Mouse (Mus musculus) thymus, postnatal 0 days (tissue): ENCODE measurements at regions not wholly inside any gene's neighbourhood (a gene's known extent, or its start where the extent isn't known, plus 50 kb on each side); places are given as distances from the start of the nearest gene placed in this dataset.

Experiments used
- DNase-seq: peaks from one replicate; pipeline ENCODE4 v3.0.0-alpha.2; 2015; ENCODE audit warnings: low spot score

- DNase-seq: no peak
These were observed 264.3 kb downstream of the Spry2 start for GRCm38 (mm10) chr14:105632335-105632734.

- DNase-seq: no peak
These were observed 265.0 kb downstream of the Spry2 start for GRCm38 (mm10) chr14:105631681-105632031.

GRCm38 (mm10) chr14:105630867-105631680 lies 265.5 kb downstream of the Spry2 start:
- no peak for DNase-seq

- DNase-seq: no peak
These were observed 266.2 kb downstream of the Spry2 start for GRCm38 (mm10) chr14:105630444-105630843.

GRCm38 (mm10) chr14:105628673-105629072 lies 267.9 kb downstream of the Spry2 start:
- DNase-seq: no peak

- no peak for DNase-seq
These were observed 272.2 kb downstream of the Spry2 start for GRCm38 (mm10) chr14:105624387-105624786.

GRCm38 (mm10) chr14:105622166-105622565 lies 274.5 kb downstream of the Spry2 start:
- DNase-seq: no peak

- no peak for DNase-seq
These were observed 275.5 kb downstream of the Spry2 start for GRCm38 (mm10) chr14:105621124-105621523.

- no peak for DNase-seq
These were observed 277.2 kb downstream of the Spry2 start for GRCm38 (mm10) chr14:105619449-105619848.

GRCm38 (mm10) chr14:105615766-105616165 lies 280.9 kb downstream of the Spry2 start:
- no peak for DNase-seq

- DNase-seq: no peak
These were observed 283.8 kb downstream of the Spry2 start for GRCm38 (mm10) chr14:105612794-105613193.

GRCm38 (mm10) chr14:105608804-105609203 lies 287.8 kb downstream of the Spry2 start:
- no peak for DNase-seq

- no peak for DNase-seq
These were observed 290.1 kb downstream of the Spry2 start for GRCm38 (mm10) chr14:105606551-105606950.

GRCm38 (mm10) chr14:105604451-105604850 lies 292.2 kb downstream of the Spry2 start:
- no peak for DNase-seq

- peak; percentile 79 for DNase-seq
These were observed 293.6 kb downstream of the Spry2 start for GRCm38 (mm10) chr14:105603047-105603461.

- DNase-seq: no peak
These were observed 296.8 kb downstream of the Spry2 start for GRCm38 (mm10) chr14:105599550-105600453.

- DNase-seq: no peak
These were observed 306.9 kb downstream of the Spry2 start for GRCm38 (mm10) chr14:105589751-105590150.

GRCm38 (mm10) chr14:105589261-105589660 lies 307.4 kb downstream of the Spry2 start:
- no peak for DNase-seq

GRCm38 (mm10) chr14:105588391-105589163 lies 308.0 kb downstream of the Spry2 start:
- DNase-seq: no peak

GRCm38 (mm10) chr14:105588029-105588390 lies 308.6 kb downstream of the Spry2 start:
- DNase-seq: no peak

GRCm38 (mm10) chr14:105584632-105585031 lies 312.0 kb downstream of the Spry2 start:
- DNase-seq: no peak

- DNase-seq: no peak
These were observed 313.1 kb downstream of the Spry2 start for GRCm38 (mm10) chr14:105583497-105583896.
